Mouse (Mus musculus) lung, embryonic 14.5 days (tissue): ENCODE results near the gene Igsf8. TPM values are rescaled to one million over a fixed set of nuclear protein-coding genes. Genes with fewer than 3 reads are reported as not detected.

Source experiments
- ATAC-seq: fragments of 200-750 bp; cut with Nextera tagmentation; 2 replicates; pipeline ENCODE4 v1.8.0; 2017; ENCODE audit warnings: mild to moderate bottlenecking, moderate TSS enrichment, moderate library complexity; ENCODE audit not compliant: insufficient read depth
- DNase-seq: peaks from one replicate; pipeline ENCODE4 v3.0.0-alpha.2; 2015
- H3K27ac ChIP-seq: fragments of 300-500 bp; sonication (generic); 2 replicates; pipeline ENCODE4 v1.5.1; 2014; ENCODE audit warnings: low read depth, mild to moderate bottlenecking, moderate library complexity
- H3K27me3 ChIP-seq: fragments of 300-500 bp; sonication (generic); 2 replicates; pipeline ENCODE4 v1.6.1; 2014; ENCODE audit warnings: low read length, control low read depth; ENCODE audit not compliant: insufficient read depth
- H3K36me3 ChIP-seq: fragments of 300-500 bp; sonication (generic); 2 replicates; pipeline ENCODE4 v1.6.1; 2014; ENCODE audit warnings: control low read depth; ENCODE audit not compliant: insufficient read depth
- H3K4me1 ChIP-seq: fragments of 300-500 bp; sonication (generic); 2 replicates; pipeline ENCODE4 v1.6.1; 2014; ENCODE audit warnings: antibody characterized with exemption, control low read depth; ENCODE audit not compliant: insufficient read depth
- H3K4me2 ChIP-seq: fragments of 300-500 bp; sonication (generic); 2 replicates; pipeline ENCODE4 v1.6.1; 2014; ENCODE audit warnings: mild to moderate bottlenecking
- H3K4me3 ChIP-seq: fragments of 300-500 bp; sonication (generic); 2 replicates; pipeline ENCODE4 v1.5.1; 2014; ENCODE audit warnings: low read depth, low read length
- H3K9ac ChIP-seq: fragments of 300-500 bp; sonication (generic); 2 replicates; pipeline ENCODE4 v1.6.1; 2014
- H3K9me3 ChIP-seq: fragments of 300-500 bp; sonication (generic); 2 replicates; pipeline ENCODE4 v1.6.1; 2016; ENCODE audit warnings: low read depth, low read length, control low read depth
- CTCF ChIP-seq: IDR thresholded peaks from 2 replicates; pipeline ENCODE4 v1.5.1; 2016; ENCODE audit warnings: antibody characterized with exemption, low read depth
- WGBS: fragments of 180-500 bp; shearing (Covaris S2); extraction: QIAGEN DNeasy Blood & Tissue Kit; methylation state at CpG from one replicate; pipeline ENCODE4 v1.1.7; 2014; 5-methylcytosine and 5-hydroxymethylcytosine counted together
- polyA plus RNA-seq: library from polyadenylated mRNA; unstranded; fragments of >200 nt; fragmentation: Nextera tagmentation; extraction: Ambion mirVana; gene quantifications from 2 replicates; pipeline ENCODE4 v1.2.1, GENCODE M21; 2014

Gene Igsf8
- polyA plus RNA-seq, 1 experiment from 2014 or later = 47.8 TPM

- Histone ChIP-seq H3K4me1 (no peaks in the 10 kb centered on the region), H3K9me3 (no peaks in the 10 kb centered on the region), H3K4me2 (no peak overlapping the region), H3K9ac (no peak overlapping the region), H3K36me3 (no peaks in the 10 kb centered on the region), H3K27ac (no peak overlapping the region), H3K27me3 (peaks cover 22% of the 10 kb centered on the region; the same call in 1 of the 2 replicates), H3K4me3 (no peak overlapping the region)
- TF ChIP-seq CTCF = no peak
- WGBS = 75% methylated on average over 10 of the region's 10 CpGs
- DNase-seq (no peak), ATAC-seq (no peak)
These were observed 85.3 kb downstream of the Igsf8 start for GRCm38 (mm10) chr1:172346707-172347106.

- TF ChIP-seq CTCF = no peak
- no peak for DNase-seq
- no peaks in the 10 kb centered on the region for H3K9me3 ChIP-seq
These were observed 85.9 kb downstream of the Igsf8 start for GRCm38 (mm10) chr1:172347382-172347781.

GRCm38 (mm10) chr1:172349504-172349903 is 88.1 kb downstream of the Igsf8 start:
- Histone ChIP-seq H3K9me3 (no peaks in the 10 kb centered on the region), H3K36me3 (no peaks in the 10 kb centered on the region), H3K4me2 (no peak overlapping the region), H3K27ac (no peak overlapping the region), H3K27me3 (peaks cover 10% of the 10 kb centered on the region; the same call in 1 of the 2 replicates), H3K9ac (no peak overlapping the region), H3K4me3 (no peak overlapping the region), H3K4me1 (no peaks in the 10 kb centered on the region)
- WGBS = 66% methylated on average over 5 of the region's 5 CpGs
- DNase-seq (no peak), ATAC-seq (no peak)
- no peak for TF ChIP-seq CTCF

More at GRCm38 (mm10) chr1:172347382-172347781, 85.9 kb downstream of the Igsf8 start:
- Histone ChIP-seq H3K4me3 (no peak overlapping the region), H3K4me1 (no peaks in the 10 kb centered on the region), H3K27me3 (peaks cover 16% of the 10 kb centered on the region; the same call in 1 of the 2 replicates), H3K36me3 (no peaks in the 10 kb centered on the region), H3K27ac (no peak overlapping the region), H3K9ac (no peak overlapping the region), H3K4me2 (no peak overlapping the region)
- ATAC-seq = no peak
- 78% methylated on average over 12 of the region's 12 CpGs for whole genome bisulfite sequencing

GRCm38 (mm10) chr1:172349916-172350812 is 88.7 kb downstream of the Igsf8 start:
- Histone ChIP-seq H3K36me3 (no peaks in the 10 kb centered on the region), H3K4me1 (no peaks in the 10 kb centered on the region), H3K9ac (no peak overlapping the region), H3K9me3 (no peaks in the 10 kb centered on the region), H3K27ac (no peak overlapping the region), H3K4me3 (no peak overlapping the region), H3K27me3 (peaks cover 10% of the 10 kb centered on the region; the same call in 1 of the 2 replicates), H3K4me2 (no peak overlapping the region)
- 16% methylated on average over 19 of the region's 19 CpGs for WGBS
- TF ChIP-seq CTCF = no peak
- DNase-seq (peak; percentile 50), ATAC-seq (peak; percentile 73)

GRCm38 (mm10) chr1:172352001-172352400 is 90.6 kb downstream of the Igsf8 start:
- no peak for TF ChIP-seq CTCF
- no peak overlapping the region for H3K27ac ChIP-seq
- no peak overlapping the region for H3K9ac ChIP-seq
- no peak overlapping the region for H3K4me3 ChIP-seq
- H3K9me3 ChIP-seq = no peaks in the 10 kb centered on the region
- no peaks in the 10 kb centered on the region for H3K36me3 ChIP-seq
- H3K27me3 ChIP-seq = peaks cover 10% of the 10 kb centered on the region; the same call in 1 of the 2 replicates
- H3K4me2 ChIP-seq = no peak overlapping the region
- ATAC-seq = no peak
- no peaks in the 10 kb centered on the region for H3K4me1 ChIP-seq
- 60% methylated on average over 6 of the region's 6 CpGs for WGBS
- DNase-seq = no peak

- no peak for TF ChIP-seq CTCF
- no peaks in the 10 kb centered on the region for H3K9me3 ChIP-seq
- no peak for ATAC-seq
- no peaks in the 10 kb centered on the region for H3K36me3 ChIP-seq
- H3K27ac ChIP-seq = no peak overlapping the region
- no peak overlapping the region for H3K9ac ChIP-seq
- peaks cover 10% of the 10 kb centered on the region; the same call in 1 of the 2 replicates for H3K27me3 ChIP-seq
- no peak overlapping the region for H3K4me2 ChIP-seq
- no peaks in the 10 kb centered on the region for H3K4me1 ChIP-seq
- no peak overlapping the region for H3K4me3 ChIP-seq
- DNase-seq = no peak
- WGBS = 66% methylated on average over 3 of the region's 3 CpGs
These were observed 91.0 kb downstream of the Igsf8 start for GRCm38 (mm10) chr1:172352453-172352852.

- no peaks in the 10 kb centered on the region for H3K9me3 ChIP-seq
- H3K36me3 ChIP-seq = no peaks in the 10 kb centered on the region
- no peak for TF ChIP-seq CTCF
- WGBS = 38% methylated on average over 3 of the region's 3 CpGs
- DNase-seq (no peak), ATAC-seq (no peak)
- no peak overlapping the region for H3K27ac ChIP-seq
- no peak overlapping the region for H3K9ac ChIP-seq
- H3K27me3 ChIP-seq = peaks cover 10% of the 10 kb centered on the region; the same call in 1 of the 2 replicates
- H3K4me1 ChIP-seq = no peaks in the 10 kb centered on the region
- H3K4me2 ChIP-seq = no peak overlapping the region
- no peak overlapping the region for H3K4me3 ChIP-seq
These were observed 93.9 kb downstream of the Igsf8 start for GRCm38 (mm10) chr1:172355336-172355735.
